Mouse (Mus musculus) limb, embryonic 10.5 days (tissue): ENCODE data around the gene Ctsl. TPM values are rescaled to one million over a fixed set of nuclear protein-coding genes. Genes with fewer than 3 reads are reported as not detected.

ENCODE experiments used
- DNase-seq: peaks from one replicate; pipeline ENCODE4 v3.0.0-alpha.2; 2017; ENCODE audit warnings: low spot score
- H3K27ac ChIP-seq: fragments of 300-500 bp; sonication (generic); 2 replicates; pipeline ENCODE4 v1.5.1; 2016; ENCODE audit warnings: mild to moderate bottlenecking
- H3K27me3 ChIP-seq: fragments of 300-500 bp; sonication (generic); 2 replicates; pipeline ENCODE4 v1.6.1; 2016; ENCODE audit warnings: low read depth, mild to moderate bottlenecking; ENCODE audit not compliant: poor library complexity, severe bottlenecking
- H3K36me3 ChIP-seq: fragments of 300-500 bp; sonication (generic); 2 replicates; pipeline ENCODE4 v1.6.1; 2016; ENCODE audit warnings: mild to moderate bottlenecking, moderate library complexity
- H3K4me1 ChIP-seq: fragments of 300-500 bp; sonication (generic); 2 replicates; pipeline ENCODE4 v1.6.1; 2016
- H3K4me3 ChIP-seq: fragments of 300-500 bp; sonication (generic); 2 replicates; pipeline ENCODE4 v1.5.1; 2016; ENCODE audit warnings: mild to moderate bottlenecking, moderate library complexity
- H3K9me3 ChIP-seq: fragments of 300-500 bp; sonication (generic); replicated peaks from 2 replicates; pipeline ENCODE4 v1.6.1; 2016; ENCODE audit warnings: mild to moderate bottlenecking
- WGBS: fragments of 180-500 bp; shearing (Covaris S2); methylation state at CpG from one replicate; pipeline ENCODE4 v1.1.7; 2016; 5-methylcytosine and 5-hydroxymethylcytosine counted together
- polyA plus RNA-seq: library from polyadenylated mRNA; unstranded; fragments of >200 nt; fragmentation: Nextera tagmentation; extraction: Ambion mirVana; gene quantifications from 2 replicates; pipeline ENCODE4 v1.2.1, GENCODE M21; 2016

The Ctsl gene
- 100 and 108 TPM in 2 replicates for polyA plus RNA-seq

GRCm38 (mm10) chr13:64370173-64370940 is at the start of gene Ctsl:
TSS of gene Ctsl (minus strand) at chr13:64370890.
- WGBS, result under 1% methylated on average over 43 of the region's 43 CpGs
- Histone ChIP-seq H3K36me3 (peaks cover 30% of the 10 kb centered on the region), H3K9me3 (no peaks in the 10 kb centered on the region), H3K27ac (peak within 1 kb of the TSS; percentile 91), H3K4me1 (peaks cover 13% of the 10 kb centered on the region), H3K4me3 (peak within 1 kb of the TSS; percentile 84), H3K27me3 (no peaks in the 10 kb centered on the region)
- DNase-seq, result peak; percentile 94

DNA sequence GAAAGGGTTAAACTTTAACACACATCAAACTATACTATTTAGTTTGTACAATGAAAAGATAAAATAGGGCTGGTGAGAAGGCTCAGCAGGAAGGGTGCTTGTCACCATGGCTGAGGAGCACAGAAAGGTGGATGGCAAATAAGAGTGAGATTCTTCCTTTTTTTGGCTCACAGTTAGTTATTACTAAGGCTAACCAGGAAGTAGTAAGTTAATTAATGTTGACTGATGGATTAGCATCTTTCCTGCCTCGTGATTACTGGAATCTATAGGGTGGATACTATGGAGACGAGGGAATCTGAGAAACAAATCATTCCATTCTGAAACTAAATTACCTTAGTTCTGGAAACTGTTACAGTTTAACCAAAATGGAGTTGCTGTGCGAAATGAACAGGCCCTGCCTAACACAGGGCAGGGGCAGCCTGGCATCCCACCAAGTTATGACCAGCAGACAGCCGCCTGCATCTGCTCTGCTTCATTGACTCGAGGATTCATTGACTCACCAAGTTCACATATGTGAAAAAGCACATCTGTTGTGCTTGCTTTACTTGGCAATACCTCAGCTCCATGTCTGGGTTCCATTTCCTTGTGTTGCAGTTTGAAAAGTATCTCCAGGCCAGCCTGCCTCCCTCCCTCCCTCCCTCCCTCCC is 46.4 kb upstream of the Ctsl start:
- Histone ChIP-seq H3K27ac (no peak overlapping the region), H3K4me3 (no peak overlapping the region)
- no peak for DNase-seq

DNA sequence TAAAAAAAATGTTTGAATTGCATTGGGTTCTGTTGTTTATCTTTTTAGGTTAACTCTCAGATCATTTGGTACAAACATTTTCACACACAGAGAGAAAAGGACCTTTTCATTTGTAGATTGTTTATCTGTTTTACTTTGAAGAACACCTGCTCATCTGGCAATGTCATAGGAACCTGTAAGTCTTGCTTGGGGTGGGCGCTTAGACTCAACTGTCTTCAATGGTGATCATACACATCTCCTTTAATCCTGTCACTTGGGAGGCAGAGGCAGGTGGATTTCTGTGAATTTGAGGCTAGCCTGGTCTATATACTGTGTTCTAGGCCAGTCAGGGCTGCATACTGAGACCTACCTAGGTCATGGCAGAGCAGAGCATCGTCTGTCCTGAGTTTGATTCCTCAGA is 45.0 kb upstream of the Ctsl start:
- Histone ChIP-seq H3K27ac (no peak overlapping the region), H3K36me3 (no peaks in the 10 kb centered on the region), H3K27me3 (no peaks in the 10 kb centered on the region), H3K9me3 (no peaks in the 10 kb centered on the region), H3K4me3 (no peak overlapping the region), H3K4me1 (no peaks in the 10 kb centered on the region)
- DNase-seq, result no peak
- 91% methylated on average over 2 of the region's 2 CpGs for WGBS

More for the DNA sequence above, 46.4 kb upstream of the Ctsl start:
- 74% methylated on average over 5 of the region's 5 CpGs for WGBS
- no peaks in the 10 kb centered on the region for H3K4me1 ChIP-seq
- H3K36me3 ChIP-seq, result no peaks in the 10 kb centered on the region
- no peaks in the 10 kb centered on the region for H3K27me3 ChIP-seq
- no peaks in the 10 kb centered on the region for H3K9me3 ChIP-seq

GRCm38 (mm10) chr13:64412752-64413257 is 42.1 kb upstream of the Ctsl start:
- 85% methylated on average over 2 of the region's 2 CpGs for WGBS
- H3K27me3 ChIP-seq, result no peaks in the 10 kb centered on the region
- DNase-seq, result no peak

GRCm38 (mm10) chr13:64411282-64411681 is 40.6 kb upstream of the Ctsl start:
- no peaks in the 10 kb centered on the region for H3K9me3 ChIP-seq
- WGBS, result 86% methylated on average over 2 of the region's 2 CpGs
- no peaks in the 10 kb centered on the region for H3K4me1 ChIP-seq
- no peaks in the 10 kb centered on the region for H3K36me3 ChIP-seq
- no peak for DNase-seq
- no peak overlapping the region for H3K27ac ChIP-seq
- no peaks in the 10 kb centered on the region for H3K27me3 ChIP-seq
- H3K4me3 ChIP-seq, result no peak overlapping the region

More at GRCm38 (mm10) chr13:64412752-64413257, 42.1 kb upstream of the Ctsl start:
- H3K4me1 ChIP-seq, result no peaks in the 10 kb centered on the region
- H3K4me3 ChIP-seq, result no peak overlapping the region
- no peaks in the 10 kb centered on the region for H3K36me3 ChIP-seq
- no peaks in the 10 kb centered on the region for H3K9me3 ChIP-seq
- no peak overlapping the region for H3K27ac ChIP-seq

DNA sequence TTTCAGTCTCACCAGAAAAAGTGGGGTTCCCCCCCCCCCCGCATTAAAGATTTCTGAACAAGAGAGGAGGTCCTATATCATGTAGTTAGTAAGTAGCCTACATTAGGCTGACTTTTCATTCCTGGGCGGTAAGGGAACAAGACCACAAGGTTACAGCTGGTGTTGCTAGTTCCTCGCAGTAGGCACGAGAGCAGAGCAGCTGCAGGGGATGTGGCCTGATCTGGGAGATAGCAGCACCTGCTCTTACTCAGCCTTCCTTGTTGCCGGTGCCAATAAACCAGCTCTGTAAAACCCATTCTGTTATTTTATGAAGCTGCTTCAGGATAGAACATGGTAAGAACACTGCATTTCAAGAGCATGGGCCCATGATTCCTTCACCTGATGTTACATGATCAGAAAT is 39.9 kb upstream of the Ctsl start:
- Histone ChIP-seq H3K4me3 (no peak overlapping the region), H3K27me3 (no peaks in the 10 kb centered on the region), H3K4me1 (no peaks in the 10 kb centered on the region), H3K36me3 (no peaks in the 10 kb centered on the region), H3K27ac (no peak overlapping the region), H3K9me3 (no peaks in the 10 kb centered on the region)
- 82% methylated on average over 5 of the region's 5 CpGs for WGBS
- no peak for DNase-seq

GRCm38 (mm10) chr13:64407992-64408391 is 37.3 kb upstream of the Ctsl start:
- H3K9me3 ChIP-seq, result no peaks in the 10 kb centered on the region
- DNase-seq, result no peak
- H3K27ac ChIP-seq, result no peak overlapping the region
- no peaks in the 10 kb centered on the region for H3K4me1 ChIP-seq
- H3K27me3 ChIP-seq, result no peaks in the 10 kb centered on the region
- H3K4me3 ChIP-seq, result no peak overlapping the region
- WGBS, result 91% methylated on average over 5 of the region's 5 CpGs
- H3K36me3 ChIP-seq, result no peaks in the 10 kb centered on the region

- DNase-seq, result no peak
- Histone ChIP-seq H3K36me3 (no peaks in the 10 kb centered on the region), H3K4me3 (no peak overlapping the region), H3K27me3 (no peaks in the 10 kb centered on the region), H3K9me3 (no peaks in the 10 kb centered on the region), H3K4me1 (peaks cover 5% of the 10 kb centered on the region; the same call in 1 of the 2 replicates), H3K27ac (no peak overlapping the region)
- WGBS, result 84% methylated on average over 6 of the region's 6 CpGs
Measured at GRCm38 (mm10) chr13:64405550-64405949, 34.9 kb upstream of the Ctsl start.

DNA sequence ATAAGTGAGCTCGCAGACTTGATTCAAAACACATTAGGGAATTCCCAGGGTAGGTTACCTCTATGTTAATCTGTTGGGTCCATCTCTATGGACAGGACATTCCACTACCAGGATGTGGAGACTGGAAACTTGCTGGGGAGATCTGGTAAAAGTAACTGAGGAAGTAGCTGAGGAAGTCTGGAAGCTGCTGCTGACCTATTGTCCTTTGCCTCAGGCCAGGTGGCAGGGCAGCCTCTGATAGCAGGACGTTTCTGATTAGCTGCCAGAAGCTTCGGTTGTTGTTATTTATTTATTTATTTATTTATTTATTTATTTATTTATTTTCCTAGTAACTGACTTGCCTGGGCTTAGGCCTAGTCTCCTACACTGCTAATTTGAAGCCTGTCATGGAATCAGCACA is 32.8 kb upstream of the Ctsl start:
- WGBS, result 55% methylated on average over 3 of the region's 3 CpGs
- H3K4me3 ChIP-seq, result no peak overlapping the region
- no peak overlapping the region for H3K27ac ChIP-seq
- peaks cover 5% of the 10 kb centered on the region; the same call in 1 of the 2 replicates for H3K4me1 ChIP-seq
- H3K27me3 ChIP-seq, result no peaks in the 10 kb centered on the region
- no peak for DNase-seq
- no peaks in the 10 kb centered on the region for H3K36me3 ChIP-seq
- no peaks in the 10 kb centered on the region for H3K9me3 ChIP-seq

GRCm38 (mm10) chr13:64402951-64403460 is 32.3 kb upstream of the Ctsl start:
- no peaks in the 10 kb centered on the region for H3K27me3 ChIP-seq
- H3K4me1 ChIP-seq, result peaks cover 5% of the 10 kb centered on the region; the same call in 1 of the 2 replicates
- WGBS, result 93% methylated on average over 8 of the region's 8 CpGs
- H3K4me3 ChIP-seq, result no peak overlapping the region
- DNase-seq, result no peak
- no peaks in the 10 kb centered on the region for H3K36me3 ChIP-seq
- no peaks in the 10 kb centered on the region for H3K9me3 ChIP-seq
- H3K27ac ChIP-seq, result no peak overlapping the region

GRCm38 (mm10) chr13:64402504-64402949 is 31.8 kb upstream of the Ctsl start:
- WGBS, result 94% methylated on average over 10 of the region's 10 CpGs
- H3K4me3 ChIP-seq, result no peak overlapping the region
- H3K27me3 ChIP-seq, result no peaks in the 10 kb centered on the region
- no peaks in the 10 kb centered on the region for H3K36me3 ChIP-seq
- H3K9me3 ChIP-seq, result no peaks in the 10 kb centered on the region
- DNase-seq, result no peak
- H3K4me1 ChIP-seq, result peaks cover 5% of the 10 kb centered on the region; the same call in 1 of the 2 replicates
- no peak overlapping the region for H3K27ac ChIP-seq

- Histone ChIP-seq H3K4me3 (no peak overlapping the region), H3K9me3 (no peaks in the 10 kb centered on the region), H3K27ac (no peak overlapping the region), H3K4me1 (peaks cover 5% of the 10 kb centered on the region; the same call in 1 of the 2 replicates), H3K27me3 (no peaks in the 10 kb centered on the region), H3K36me3 (no peaks in the 10 kb centered on the region)
- DNase-seq, result no peak
- 66% methylated on average over 3 of the region's 3 CpGs for WGBS
Measured at GRCm38 (mm10) chr13:64402006-64402405, 31.3 kb upstream of the Ctsl start.
